Mouse (Mus musculus): ENCODE measurements around the gene Tnip3. TPM values are rescaled to one million over a fixed set of nuclear protein-coding genes. Genes with fewer than 3 reads are reported as not detected.

Tnip3 gene
- polyA plus RNA-seq, 1 experiment from 2014 or later, result not detected

GRCm38 (mm10) chr6:65537327-65537884 lies 12.3 kb downstream of the Tnip3 start:
- DNase-seq (ENCODE audit: low spot score) (no peak), ATAC-seq (ENCODE audit: insufficient read depth, low FRiP score, low TSS enrichment) (no peak)
- no peak overlapping the region for H3K4me3 ChIP-seq (ENCODE audit: low read depth, low read length)
- no peaks in the 10 kb centered on the region for H3K9me3 ChIP-seq (ENCODE audit: control insufficient read depth, low read length)
- no peaks in the 10 kb centered on the region for H3K36me3 ChIP-seq (ENCODE audit: control insufficient read depth, insufficient read depth, low read length)
- H3K27me3 ChIP-seq (ENCODE audit: control insufficient read depth, insufficient read depth, low read length), result no peaks in the 10 kb centered on the region
- no peaks in the 10 kb centered on the region for H3K4me1 ChIP-seq (ENCODE audit: control insufficient read depth, insufficient read depth, low read length)
- H3K27ac ChIP-seq (ENCODE audit: low read depth, low read length), result no peak overlapping the region
- H3K4me2 ChIP-seq (ENCODE audit: low read depth), result no peak overlapping the region
- WGBS, result 73% methylated on average over 5 of the region's 5 CpGs
- no peak overlapping the region for H3K9ac ChIP-seq (ENCODE audit: low read length)

DNA sequence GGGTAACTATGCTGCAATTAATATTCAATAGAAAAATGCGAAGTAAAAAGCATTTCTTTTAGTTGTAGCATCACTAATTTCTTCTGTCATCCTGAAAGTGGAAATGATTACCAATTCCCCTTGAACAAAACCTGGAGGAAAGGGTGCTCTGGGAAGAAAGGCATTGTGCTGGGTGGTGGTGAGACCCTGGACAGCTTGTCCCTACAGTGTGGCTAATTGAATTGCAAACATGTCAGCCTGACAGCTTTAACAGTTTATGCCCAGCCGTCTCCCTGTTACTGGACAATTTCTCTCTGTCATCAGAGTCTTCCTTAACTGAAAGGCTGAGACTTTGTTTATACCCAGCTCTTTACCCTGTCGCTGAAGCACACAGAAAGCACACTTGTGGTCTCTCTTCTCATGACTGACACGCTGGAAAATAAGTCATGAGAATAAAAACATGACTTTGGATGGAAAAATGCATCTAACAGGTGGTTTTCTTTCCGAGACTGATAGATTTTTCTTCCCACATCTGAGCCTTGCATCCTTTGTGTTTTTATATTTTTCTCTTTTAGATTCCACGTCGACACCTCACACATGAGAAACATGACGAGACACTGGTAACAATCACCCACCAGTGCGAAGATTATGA lies 13.0 kb downstream of the Tnip3 start:
- no peaks in the 10 kb centered on the region for H3K36me3 ChIP-seq (ENCODE audit: control insufficient read depth, insufficient read depth, low read length)
- H3K4me2 ChIP-seq (ENCODE audit: low read depth), result no peak overlapping the region
- 77% methylated on average over 9 of the region's 9 CpGs for WGBS
- DNase-seq (ENCODE audit: low spot score), result no peak
- no peaks in the 10 kb centered on the region for H3K27me3 ChIP-seq (ENCODE audit: control insufficient read depth, insufficient read depth, low read length)
- H3K27ac ChIP-seq (ENCODE audit: low read depth, low read length), result no peak overlapping the region
- no peaks in the 10 kb centered on the region for H3K4me1 ChIP-seq (ENCODE audit: control insufficient read depth, insufficient read depth, low read length)
- H3K9ac ChIP-seq (ENCODE audit: low read length), result no peak overlapping the region
- no peaks in the 10 kb centered on the region for H3K9me3 ChIP-seq (ENCODE audit: control insufficient read depth, low read length)
- no peak overlapping the region for H3K4me3 ChIP-seq (ENCODE audit: low read depth, low read length)
- no peak for ATAC-seq (ENCODE audit: insufficient read depth, low FRiP score, low TSS enrichment)

DNA sequence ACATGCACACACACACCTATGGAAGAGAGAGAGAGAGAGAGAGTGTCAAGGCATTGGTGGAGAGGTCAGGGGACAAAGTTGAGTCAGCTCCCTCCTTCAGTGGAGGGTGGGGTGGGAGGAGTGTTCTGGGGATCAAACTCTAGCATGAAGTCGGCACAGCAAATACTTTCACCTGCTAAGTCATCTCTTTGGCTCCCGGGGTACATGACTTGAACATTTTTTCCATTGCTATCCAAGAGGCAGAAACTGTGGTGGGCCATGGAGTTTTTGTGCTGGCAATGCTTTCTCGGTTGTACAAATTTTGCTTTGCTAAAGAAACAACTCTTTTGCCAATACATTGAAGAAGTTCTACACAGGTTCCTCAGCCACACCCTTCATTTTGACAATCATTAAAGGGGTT lies 13.8 kb downstream of the Tnip3 start:
- Histone ChIP-seq H3K9me3 (ENCODE audit: control insufficient read depth, low read length) (no peaks in the 10 kb centered on the region), H3K36me3 (ENCODE audit: control insufficient read depth, insufficient read depth, low read length) (no peaks in the 10 kb centered on the region), H3K9ac (ENCODE audit: low read length) (no peak overlapping the region), H3K4me2 (ENCODE audit: low read depth) (no peak overlapping the region), H3K4me3 (ENCODE audit: low read depth, low read length) (no peak overlapping the region), H3K4me1 (ENCODE audit: control insufficient read depth, insufficient read depth, low read length) (no peaks in the 10 kb centered on the region), H3K27me3 (ENCODE audit: control insufficient read depth, insufficient read depth, low read length) (no peaks in the 10 kb centered on the region), H3K27ac (ENCODE audit: low read depth, low read length) (no peak overlapping the region)
- ATAC-seq (ENCODE audit: insufficient read depth, low FRiP score, low TSS enrichment), result no peak
- DNase-seq (ENCODE audit: low spot score), result no peak
- 90% methylated on average over 3 of the region's 3 CpGs for WGBS

DNA sequence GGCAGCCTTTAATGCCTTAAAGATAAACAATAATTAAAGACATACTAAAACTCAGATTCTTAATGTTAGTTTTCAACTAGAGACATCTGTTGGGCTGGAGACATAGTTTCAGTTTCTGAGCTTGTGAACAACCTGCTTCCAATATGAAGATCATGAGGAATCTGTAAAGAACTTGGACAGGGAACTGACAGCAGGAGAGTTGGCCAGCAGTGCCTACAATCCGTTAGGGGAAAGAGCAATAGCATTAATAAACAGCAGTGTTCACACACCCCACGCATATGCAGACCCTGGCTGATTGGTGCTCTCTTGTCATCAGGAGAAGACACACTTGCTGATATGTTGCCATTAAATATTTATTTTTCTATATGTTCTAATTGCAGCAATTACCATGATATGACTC lies 15.0 kb downstream of the Tnip3 start:
- Histone ChIP-seq H3K27me3 (ENCODE audit: control insufficient read depth, insufficient read depth, low read length) (no peaks in the 10 kb centered on the region), H3K9ac (ENCODE audit: low read length) (no peak overlapping the region), H3K36me3 (ENCODE audit: control insufficient read depth, insufficient read depth, low read length) (no peaks in the 10 kb centered on the region), H3K4me1 (ENCODE audit: control insufficient read depth, insufficient read depth, low read length) (no peaks in the 10 kb centered on the region), H3K4me3 (ENCODE audit: low read depth, low read length) (no peak overlapping the region), H3K9me3 (ENCODE audit: control insufficient read depth, low read length) (no peaks in the 10 kb centered on the region), H3K27ac (ENCODE audit: low read depth, low read length) (no peak overlapping the region), H3K4me2 (ENCODE audit: low read depth) (no peak overlapping the region)
- 79% methylated on average over 2 of the region's 2 CpGs for WGBS
- ATAC-seq (ENCODE audit: insufficient read depth, low FRiP score, low TSS enrichment) (no peak), DNase-seq (ENCODE audit: low spot score) (no peak)

GRCm38 (mm10) chr6:65541094-65541493 lies 16.0 kb downstream of the Tnip3 start:
- WGBS, result 86% methylated on average over 3 of the region's 3 CpGs
- H3K4me2 ChIP-seq (ENCODE audit: low read depth), result no peak overlapping the region

GRCm38 (mm10) chr6:65542391-65542790 lies 17.3 kb downstream of the Tnip3 start:
- no peak for ATAC-seq (ENCODE audit: insufficient read depth, low FRiP score, low TSS enrichment)
- WGBS, result 56% methylated on average over 3 of the region's 3 CpGs

More at GRCm38 (mm10) chr6:65541094-65541493, 16.0 kb downstream of the Tnip3 start:
- ATAC-seq (ENCODE audit: insufficient read depth, low FRiP score, low TSS enrichment) (no peak), DNase-seq (ENCODE audit: low spot score) (no peak)
- no peak overlapping the region for H3K27ac ChIP-seq (ENCODE audit: low read depth, low read length)
- H3K36me3 ChIP-seq (ENCODE audit: control insufficient read depth, insufficient read depth, low read length), result no peaks in the 10 kb centered on the region
- H3K27me3 ChIP-seq (ENCODE audit: control insufficient read depth, insufficient read depth, low read length), result no peaks in the 10 kb centered on the region
- H3K4me3 ChIP-seq (ENCODE audit: low read depth, low read length), result no peak overlapping the region
- no peaks in the 10 kb centered on the region for H3K9me3 ChIP-seq (ENCODE audit: control insufficient read depth, low read length)
- no peaks in the 10 kb centered on the region for H3K4me1 ChIP-seq (ENCODE audit: control insufficient read depth, insufficient read depth, low read length)
- H3K9ac ChIP-seq (ENCODE audit: low read length), result no peak overlapping the region

GRCm38 (mm10) chr6:65542913-65543312 lies 17.8 kb downstream of the Tnip3 start:
- Histone ChIP-seq H3K4me2 (ENCODE audit: low read depth) (no peak overlapping the region), H3K4me3 (ENCODE audit: low read depth, low read length) (no peak overlapping the region), H3K4me1 (ENCODE audit: control insufficient read depth, insufficient read depth, low read length) (no peaks in the 10 kb centered on the region), H3K9ac (ENCODE audit: low read length) (no peak overlapping the region), H3K27ac (ENCODE audit: low read depth, low read length) (no peak overlapping the region), H3K27me3 (ENCODE audit: control insufficient read depth, insufficient read depth, low read length) (no peaks in the 10 kb centered on the region), H3K9me3 (ENCODE audit: control insufficient read depth, low read length) (no peaks in the 10 kb centered on the region), H3K36me3 (ENCODE audit: control insufficient read depth, insufficient read depth, low read length) (no peaks in the 10 kb centered on the region)
- ATAC-seq (ENCODE audit: insufficient read depth, low FRiP score, low TSS enrichment), result no peak
- no peak for DNase-seq (ENCODE audit: low spot score)
- 27% methylated on average over 1 of the region's 1 CpGs for WGBS

More at GRCm38 (mm10) chr6:65542391-65542790, 17.3 kb downstream of the Tnip3 start:
- H3K4me2 ChIP-seq (ENCODE audit: low read depth), result no peak overlapping the region
- no peak overlapping the region for H3K4me3 ChIP-seq (ENCODE audit: low read depth, low read length)
- no peaks in the 10 kb centered on the region for H3K9me3 ChIP-seq (ENCODE audit: control insufficient read depth, low read length)
- no peaks in the 10 kb centered on the region for H3K4me1 ChIP-seq (ENCODE audit: control insufficient read depth, insufficient read depth, low read length)
- H3K36me3 ChIP-seq (ENCODE audit: control insufficient read depth, insufficient read depth, low read length), result no peaks in the 10 kb centered on the region
- no peak overlapping the region for H3K27ac ChIP-seq (ENCODE audit: low read depth, low read length)
- no peaks in the 10 kb centered on the region for H3K27me3 ChIP-seq (ENCODE audit: control insufficient read depth, insufficient read depth, low read length)
- no peak overlapping the region for H3K9ac ChIP-seq (ENCODE audit: low read length)
- no peak for DNase-seq (ENCODE audit: low spot score)

DNA sequence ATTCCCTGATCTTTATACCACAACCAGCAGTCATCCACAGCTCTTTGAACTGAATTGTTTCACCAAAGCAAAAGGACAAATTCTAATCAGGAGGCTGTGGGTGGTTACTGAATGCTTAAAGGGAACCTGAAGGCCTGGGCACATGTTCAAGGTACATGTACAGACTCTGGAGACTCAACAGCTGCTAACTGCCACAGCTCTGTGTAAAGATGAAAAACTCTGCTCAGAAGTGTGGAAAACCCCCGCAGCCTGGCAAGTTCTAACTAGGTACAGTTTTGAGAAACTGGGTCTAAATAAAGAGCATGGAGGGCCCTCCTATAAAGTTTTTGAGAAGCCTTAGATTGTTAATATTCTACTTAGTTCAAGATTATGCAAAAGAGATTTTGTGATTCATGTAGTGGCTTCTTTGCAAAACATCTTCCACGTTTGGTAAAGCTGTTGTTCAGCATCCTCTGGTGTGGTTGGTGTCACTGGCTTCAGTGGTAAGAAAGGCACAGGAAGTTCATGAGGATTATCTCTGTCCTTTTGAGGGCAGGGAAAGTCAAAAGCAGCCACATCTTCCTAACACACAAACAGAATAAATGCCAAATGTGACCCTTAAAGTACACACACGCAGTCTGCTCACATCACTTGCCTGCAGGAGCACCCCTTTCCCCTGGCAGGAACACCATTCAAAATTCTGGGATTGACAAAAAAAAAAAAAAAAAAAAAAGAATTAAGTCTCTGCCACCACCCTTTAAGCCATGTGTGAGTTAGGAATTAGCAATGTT lies 39.0 kb downstream of the Tnip3 start:
- H3K4me1 ChIP-seq (ENCODE audit: control insufficient read depth, insufficient read depth, low read length), result no peaks in the 10 kb centered on the region
- no peaks in the 10 kb centered on the region for H3K9me3 ChIP-seq (ENCODE audit: control insufficient read depth, low read length)
- DNase-seq (ENCODE audit: low spot score), result no peak
- ATAC-seq (ENCODE audit: insufficient read depth, low FRiP score, low TSS enrichment), result no peak
- no peak overlapping the region for H3K4me3 ChIP-seq (ENCODE audit: low read depth, low read length)
- 84% methylated on average over 3 of the region's 3 CpGs for WGBS
- no peak overlapping the region for H3K4me2 ChIP-seq (ENCODE audit: low read depth)
- no peaks in the 10 kb centered on the region for H3K27me3 ChIP-seq (ENCODE audit: control insufficient read depth, insufficient read depth, low read length)
- H3K9ac ChIP-seq (ENCODE audit: low read length), result no peak overlapping the region
- no peaks in the 10 kb centered on the region for H3K36me3 ChIP-seq (ENCODE audit: control insufficient read depth, insufficient read depth, low read length)
- H3K27ac ChIP-seq (ENCODE audit: low read depth, low read length), result no peak overlapping the region

DNA sequence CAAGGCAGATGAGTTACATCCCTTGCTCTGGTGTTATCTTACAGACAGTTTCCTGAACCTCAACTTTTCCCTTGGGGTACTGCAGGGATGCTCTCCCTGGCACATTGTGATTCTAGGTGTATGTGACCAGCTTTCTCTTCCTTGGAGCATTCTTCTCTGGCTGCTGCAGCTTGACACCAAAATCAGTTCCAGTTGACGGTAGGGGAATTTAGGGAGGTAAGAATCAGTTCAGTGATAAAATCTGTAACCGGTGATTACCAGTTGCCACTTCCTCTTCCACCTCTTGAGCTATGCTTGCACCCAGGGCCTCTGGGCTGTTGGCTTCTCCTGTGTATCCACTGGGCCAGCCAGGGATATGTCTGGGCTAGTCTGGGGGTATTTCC lies 39.5 kb downstream of the Tnip3 start:
- WGBS, result 84% methylated on average over 2 of the region's 2 CpGs
- DNase-seq (ENCODE audit: low spot score) (no peak), ATAC-seq (ENCODE audit: insufficient read depth, low FRiP score, low TSS enrichment) (no peak)
- no peak overlapping the region for H3K4me2 ChIP-seq (ENCODE audit: low read depth)
- H3K4me3 ChIP-seq (ENCODE audit: low read depth, low read length), result no peak overlapping the region
- H3K27ac ChIP-seq (ENCODE audit: low read depth, low read length), result no peak overlapping the region
- no peaks in the 10 kb centered on the region for H3K9me3 ChIP-seq (ENCODE audit: control insufficient read depth, low read length)
- no peaks in the 10 kb centered on the region for H3K27me3 ChIP-seq (ENCODE audit: control insufficient read depth, insufficient read depth, low read length)
- no peaks in the 10 kb centered on the region for H3K36me3 ChIP-seq (ENCODE audit: control insufficient read depth, insufficient read depth, low read length)
- H3K4me1 ChIP-seq (ENCODE audit: control insufficient read depth, insufficient read depth, low read length), result no peaks in the 10 kb centered on the region
- no peak overlapping the region for H3K9ac ChIP-seq (ENCODE audit: low read length)
